Mouse (Mus musculus) MEL (cell line): ENCODE measurements around the gene Aplf. TPM values are rescaled to one million over a fixed set of nuclear protein-coding genes. Genes with fewer than 3 reads are reported as not detected.

Experiments used
- DNase-seq: peaks from one replicate; pipeline ENCODE4 v3.0.0; 2011; ENCODE audit warnings: low read depth, low spot score
- H3K27ac ChIP-seq: 2 replicates; pipeline ENCODE4 v1.5.1; 2012; ENCODE audit warnings: low read depth, mild to moderate bottlenecking, control low read depth, low read length, moderate library complexity; ENCODE audit not compliant: control insufficient read depth
- H3K27me3 ChIP-seq, 2 experiments: fragments of 150-350 bp in 1 of 2; sonication (generic) in 1 of 2; 2 replicates each; pipeline ENCODE4 v1.6.1; 2012; ENCODE audit warnings: low read length in 2 of 2, mild to moderate bottlenecking in 2 of 2, improper control_type of control experiment in 1 of 2, moderate library complexity in 1 of 2; ENCODE audit not compliant: insufficient read depth in 2 of 2, control insufficient read depth in 1 of 2
- H3K36me3 ChIP-seq, 2 experiments: 2 replicates each; pipeline ENCODE4 v1.6.1; 2012 to 2014; ENCODE audit warnings: low read length in 2 of 2, improper control_type of control experiment in 1 of 2, inconsistent platforms in 1 of 2, mild to moderate bottlenecking in 1 of 2; ENCODE audit not compliant: insufficient read depth in 2 of 2, control insufficient read depth in 1 of 2
- H3K4me1 ChIP-seq, 2 experiments: fragments of 150-350 bp in 1 of 2; sonication (generic) in 1 of 2; 2 replicates each; pipeline ENCODE4 v1.6.1; 2012; ENCODE audit warnings: low read length in 2 of 2, improper control_type of control experiment in 1 of 2, mild to moderate bottlenecking in 1 of 2; ENCODE audit not compliant: insufficient read depth in 2 of 2, control insufficient read depth in 1 of 2
- H3K4me3 ChIP-seq, 2 experiments: fragments of 150-350 bp in 1 of 2; sonication (generic) in 1 of 2; 2 replicates each; pipeline ENCODE4 v1.5.1; 2012; ENCODE audit warnings: low read depth in 2 of 2, low read length in 2 of 2, mild to moderate bottlenecking in 2 of 2, moderate library complexity in 2 of 2, control low read depth in 1 of 2, improper control_type of control experiment in 1 of 2; ENCODE audit not compliant: control insufficient read depth in 1 of 2, insufficient read depth in 1 of 2
- H3K79me2 ChIP-seq: 2 replicates; pipeline ENCODE4 v1.6.1; 2012; ENCODE audit warnings: mild to moderate bottlenecking, low read length, moderate library complexity; ENCODE audit not compliant: control insufficient read depth, poor library complexity, insufficient read depth
- H3K9ac ChIP-seq: 2 replicates; pipeline ENCODE4 v1.6.1; 2012; ENCODE audit warnings: low read depth, mild to moderate bottlenecking, control low read depth, low read length, moderate library complexity; ENCODE audit not compliant: control insufficient read depth, poor library complexity, severe bottlenecking
- H3K9me3 ChIP-seq: fragments of 150-350 bp; sonication (generic); replicated peaks from 2 replicates; pipeline ENCODE4 v1.6.1; 2012; ENCODE audit warnings: mild to moderate bottlenecking, low read length, improper control_type of control experiment, moderate library complexity; ENCODE audit not compliant: insufficient read depth
- BHLHE40 ChIP-seq: IDR thresholded peaks from 2 replicates; pipeline ENCODE4 v1.6.1; 2012; ENCODE audit warnings: low read depth, mild to moderate bottlenecking, inconsistent platforms, low read length, improper control_type of control experiment, borderline replicate concordance
- CHD2 ChIP-seq: IDR thresholded peaks from 2 replicates; pipeline ENCODE4 v1.6.1; 2011; ENCODE audit warnings: low read length, improper control_type of control experiment
- CTCF ChIP-seq, 3 experiments: IDR thresholded peaks in 2 of 3; conservative IDR thresholded peaks in 1 of 3; 2 replicates each; pipeline ENCODE4 v1.5.1; 2011 to 2012; ENCODE audit warnings: low read length in 3 of 3, low read depth in 2 of 3, mild to moderate bottlenecking in 2 of 3, improper control_type of control experiment in 1 of 3, inconsistent platforms in 1 of 3, mixed read lengths in 1 of 3, moderate library complexity in 1 of 3; ENCODE audit not compliant: control insufficient read depth in 1 of 3, insufficient read depth in 1 of 3, poor library complexity in 1 of 3, severe bottlenecking in 1 of 3
- E2F4 ChIP-seq: IDR thresholded peaks from 2 replicates; pipeline ENCODE4 v1.6.1; 2011; ENCODE audit warnings: low read depth, low read length, improper control_type of control experiment, borderline replicate concordance
- ELF1 ChIP-seq: IDR thresholded peaks from 2 replicates; pipeline ENCODE4 v1.6.1; 2014; ENCODE audit warnings: low read depth, mild to moderate bottlenecking, inconsistent platforms, low read length, improper control_type of control experiment, moderate library complexity
- EP300 ChIP-seq, 2 experiments: IDR thresholded peaks; 2 replicates each; pipeline ENCODE4 v1.6.1; 2011; ENCODE audit warnings: improper control_type of control experiment in 2 of 2, low read length in 2 of 2, low read depth in 1 of 2, mild to moderate bottlenecking in 1 of 2
- GATA1 ChIP-seq: IDR thresholded peaks from 2 replicates; pipeline ENCODE4 v1.6.1; 2011; ENCODE audit warnings: low read depth, low read length, improper control_type of control experiment
- HCFC1 ChIP-seq: IDR thresholded peaks from 2 replicates; pipeline ENCODE4 v1.6.1; 2012; ENCODE audit warnings: low read depth, mild to moderate bottlenecking, inconsistent platforms, low read length, improper control_type of control experiment, moderate library complexity
- MEF2A ChIP-seq: IDR thresholded peaks from 2 replicates; pipeline ENCODE4 v1.6.1; 2014; ENCODE audit warnings: low read depth, mild to moderate bottlenecking, inconsistent platforms, low read length, improper control_type of control experiment; ENCODE audit not compliant: poor library complexity, insufficient replicate concordance, severe bottlenecking; ENCODE audit errors: extremely low read depth
- MXI1 ChIP-seq: IDR thresholded peaks from 2 replicates; pipeline ENCODE4 v1.6.1; 2011; ENCODE audit warnings: mild to moderate bottlenecking, low read depth, low read length, improper control_type of control experiment
- MYB ChIP-seq: IDR thresholded peaks from 2 replicates; pipeline ENCODE4 v1.6.1; 2011; ENCODE audit warnings: mild to moderate bottlenecking, low read depth, low read length, improper control_type of control experiment
- POLR2AphosphoS5 ChIP-seq: IDR thresholded peaks from 2 replicates; pipeline ENCODE4 v1.6.1; 2012; ENCODE audit warnings: low read depth, borderline replicate concordance, mild to moderate bottlenecking, inconsistent platforms, low read length, moderate library complexity, mixed read lengths
- RAD21 ChIP-seq: IDR thresholded peaks from 2 replicates; pipeline ENCODE4 v1.6.1; 2011; ENCODE audit warnings: mild to moderate bottlenecking, low read depth, low read length, improper control_type of control experiment
- SIN3A ChIP-seq: IDR thresholded peaks from 2 replicates; pipeline ENCODE4 v1.6.1; 2012; ENCODE audit warnings: low read length, improper control_type of control experiment, inconsistent platforms
- SMC3 ChIP-seq: IDR thresholded peaks from 2 replicates; pipeline ENCODE4 v1.6.1; 2011; ENCODE audit warnings: low read depth, low read length, improper control_type of control experiment
- TAL1 ChIP-seq: IDR thresholded peaks from 2 replicates; pipeline ENCODE4 v1.6.1; 2012; ENCODE audit warnings: mild to moderate bottlenecking, inconsistent platforms, low read length, moderate library complexity, mixed read lengths
- USF1 ChIP-seq: IDR thresholded peaks from 2 replicates; pipeline ENCODE4 v1.6.1; 2014; ENCODE audit warnings: low read depth, mild to moderate bottlenecking, inconsistent platforms, low read length, improper control_type of control experiment, moderate library complexity
- USF2 ChIP-seq, 2 experiments: IDR thresholded peaks; 2 replicates each; pipeline ENCODE4 v1.6.1; 2011 to 2012; ENCODE audit warnings: improper control_type of control experiment in 2 of 2, low read length in 2 of 2, borderline replicate concordance in 1 of 2, inconsistent platforms in 1 of 2, low read depth in 1 of 2, mild to moderate bottlenecking in 1 of 2; ENCODE audit not compliant: insufficient read depth in 1 of 2
- ZC3H11A ChIP-seq: IDR thresholded peaks from 2 replicates; pipeline ENCODE4 v1.6.1; 2012; ENCODE audit warnings: low read depth, mild to moderate bottlenecking, inconsistent platforms, low read length, improper control_type of control experiment
- polyA plus RNA-seq, 2 experiments: library from polyadenylated mRNA; stranded (reverse) in 1 of 2; unstranded in 1 of 2; fragments of >175 nt in 1 of 2; fragments of >200 nt in 1 of 2; gene quantifications; 2 replicates each; pipeline versions ENCODE4 v1.2.1 to v1.2.4; 2012; ENCODE audit warnings: low replicate concordance in 2 of 2, low read depth in 1 of 2; ENCODE audit not compliant: insufficient read length in 2 of 2, insufficient read depth in 1 of 2, missing spikeins in 1 of 2
- total RNA-seq: library from RNA; depleted of rRNA; stranded (reverse); fragments of 300-350 nt; gene quantifications from 2 replicates; pipeline ENCODE4 v1.2.3, GENCODE M21; 2012

Gene Aplf
- total and polyA plus RNA-seq, 3 experiments, result 12.6 to 20.3 TPM; not detected in 1

GRCm38 (mm10) chr6:87706246-87706645 is 34.3 kb upstream of the Aplf start:
- Histone ChIP-seq H3K9ac (no peak overlapping the region), H3K4me3 (no peak overlapping the region), H3K36me3 (no peaks in the 10 kb centered on the region)
- peak; percentile 75 for TF ChIP-seq RAD21
- TF ChIP-seq MEF2A, result no peak
- peak; percentile 77 for TF ChIP-seq ZC3H11A
- peak; percentile 87 for TF ChIP-seq SMC3
- peak; percentile 48 to 77 (median 58) for TF ChIP-seq CTCF (IDR thresholded peaks at IDR 0.05 in 2 of 3, conservative IDR thresholded peaks at IDR 0.05 in 1 of 3; ENCODE audit: control insufficient read depth in 1 of 3, insufficient read depth in 1 of 3, low read depth in 2 of 3, low read length in 3 of 3, poor library complexity in 1 of 3, severe bottlenecking in 1 of 3)
- TF ChIP-seq E2F4, result no peak
- TF ChIP-seq, all 39 proteins: peak for 4
- H3K27me3 ChIP-seq, result peaks cover 6 to 13% of the 10 kb centered on the region in 2 experiments
- H3K27ac ChIP-seq, result no peak overlapping the region
- H3K9me3 ChIP-seq, result no peaks in the 10 kb centered on the region
- H3K4me1 ChIP-seq, result no peaks in the 10 kb centered on the region
- no peaks in the 10 kb centered on the region for H3K79me2 ChIP-seq
- DNase-seq, result peak; percentile 69

GRCm38 (mm10) chr6:87696544-87696943 is 24.6 kb upstream of the Aplf start:
- Histone ChIP-seq H3K27ac (no peak overlapping the region), H3K9ac (no peak overlapping the region)
- TF ChIP-seq CHD2, result no peak
- no peak for TF ChIP-seq E2F4
- TF ChIP-seq MYB, result no peak
- TF ChIP-seq SIN3A, result no peak
- TF ChIP-seq MXI1, result no peak
- no peak for TF ChIP-seq TAL1
- TF ChIP-seq HCFC1, result no peak
- TF ChIP-seq GATA1, result no peak
- no peak for TF ChIP-seq USF1
- no peak for TF ChIP-seq POLR2AphosphoS5
- no peak for TF ChIP-seq BHLHE40
- no peak for TF ChIP-seq ELF1
- no peak for TF ChIP-seq EP300 (IDR thresholded peaks at IDR 0.05; ENCODE audit: low read depth in 1 of 2, low read length in 2 of 2)
- no peak for TF ChIP-seq USF2 (IDR thresholded peaks at IDR 0.05; ENCODE audit: borderline replicate concordance in 1 of 2, insufficient read depth in 1 of 2, low read depth in 1 of 2, low read length in 2 of 2)
- TF ChIP-seq, all 39 proteins: peak for 0
- no peak for DNase-seq
- no peaks in the 10 kb centered on the region for H3K9me3 ChIP-seq
- no peak overlapping the region for H3K4me3 ChIP-seq
- H3K79me2 ChIP-seq, result no peaks in the 10 kb centered on the region
- peaks cover 9 to 21% of the 10 kb centered on the region in 2 experiments for H3K27me3 ChIP-seq
- H3K36me3 ChIP-seq, result no peaks in the 10 kb centered on the region
- 0 out of 4 replicates have a peak, but pooled peaks cover 0 to 3% of the 10 kb centered on the region in 2 experiments for H3K4me1 ChIP-seq
